8 mouse cellular contexts compared by ENCODE assay signal in the genomic region with DNA sequence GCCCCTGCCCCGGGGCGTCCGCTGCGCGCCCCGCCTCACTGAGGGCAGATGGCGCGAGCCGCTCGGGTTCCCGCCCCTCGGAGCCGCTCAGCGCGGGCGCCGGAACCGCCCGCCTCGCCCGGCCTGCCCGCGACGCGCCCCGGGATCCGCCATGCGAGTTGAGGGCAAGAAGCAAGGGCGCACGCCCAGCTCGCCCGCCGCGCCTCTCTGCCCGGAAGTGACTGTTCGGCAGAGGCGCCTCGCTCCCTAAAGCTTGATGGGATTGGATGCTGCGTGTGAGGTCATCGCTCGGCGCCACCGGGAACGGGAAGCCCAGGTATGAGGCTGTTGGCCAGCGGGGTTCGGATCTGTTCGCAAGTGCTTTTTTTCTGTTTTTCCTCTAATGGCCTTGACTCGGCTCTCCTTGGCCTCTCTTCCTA. TPM values are rescaled to one million over a fixed set of nuclear protein-coding genes. Genes with fewer than 3 reads are reported as not detected.
DNase-seq lines count a peak whose midpoint lies in the region; ATAC-seq lines count a peak whose summit lies in the region.

A gene (minus strand): TSS at position 207 of the 419 bp plus-strand sequence.
A gene (plus strand): TSS at position 276 of the 419 bp plus-strand sequence.

- H3K36me3 ChIP-seq in heart, embryonic 10.5 days, result peaks cover 4% of the 10 kb centered on the region
- H3K36me3 ChIP-seq in kidney, embryonic 15.5 days, result peaks cover 4% of the 10 kb centered on the region

- peak within 1 kb of the TSS; percentile 97 for H3K27ac ChIP-seq in heart, embryonic 10.5 days
- peak within 1 kb of the TSS; percentile 93 for H3K27ac ChIP-seq in kidney, embryonic 15.5 days

- peak within 1 kb of the TSS; percentile 75 for H3K4me2 ChIP-seq in kidney, embryonic 15.5 days

- H3K9ac ChIP-seq in kidney, embryonic 15.5 days, result peak within 1 kb of the TSS; percentile 88

- H3K27me3 ChIP-seq in heart, embryonic 10.5 days (ENCODE audit: insufficient read depth, poor library complexity, severe bottlenecking), result no peaks in the 10 kb centered on the region
- H3K27me3 ChIP-seq in kidney, embryonic 15.5 days, result no peaks in the 10 kb centered on the region

- peaks cover 30% of the 10 kb centered on the region for H3K4me1 ChIP-seq in heart, embryonic 10.5 days
- H3K4me1 ChIP-seq in kidney, embryonic 15.5 days, result peaks cover 28% of the 10 kb centered on the region

- peak within 1 kb of the TSS; percentile 95 for H3K4me3 ChIP-seq in heart, embryonic 10.5 days
- H3K4me3 ChIP-seq in kidney, embryonic 15.5 days (replicated peaks), result peak within 1 kb of the TSS; percentile 78

- ATAC-seq in erythroblast, adult 5-6 weeks (replicated peaks; ENCODE audit: low FRiP score, poor library complexity, severe bottlenecking), result peak; percentile 97
- peak; percentile 99 for ATAC-seq in kidney, embryonic 15.5 days (replicated peaks; ENCODE audit: low FRiP score)
- ATAC-seq in monocyte, adult 5-6 weeks (replicated peaks; ENCODE audit: insufficient number of reproducible peaks, low FRiP score, low TSS enrichment, poor library complexity, severe bottlenecking), result peak; percentile 99

- WGBS in heart, embryonic 10.5 days, result under 1% methylated on average over 48 of the region's 48 CpGs
- under 1% methylated on average over 48 of the region's 48 CpGs for WGBS in kidney, embryonic 15.5 days

- DNase-seq in B cell, adult 2 months, result peak; percentile 94 to 95
- DNase-seq in brain, adult 2 months (ENCODE audit: low read depth, low spot score), result peak; percentile 99
- DNase-seq in heart, embryonic 10.5 days (ENCODE audit: low spot score), result peak; percentile 99
- DNase-seq in liver, result peak; percentile 97
- DNase-seq in spleen, postnatal 4 days (ENCODE audit: low spot score in 2 of 2), result peak; percentile 96 to 98

- H3K9me3 ChIP-seq in heart, embryonic 10.5 days, result no peaks in the 10 kb centered on the region
- H3K9me3 ChIP-seq in kidney, embryonic 15.5 days (replicated peaks), result no peaks in the 10 kb centered on the region

RNA-seq across cellular contexts. Expression of the first gene that starts in this region (rescaled TPM):
- 1.9 and 2.7 TPM in 2 replicates for total RNA-seq in erythroblast, adult 5-6 weeks (2015; ENCODE audit: low replicate concordance)
- 8.0 and 10.0 TPM in 2 replicates for total RNA-seq in erythroblast, adult 5-6 weeks (2017; ENCODE audit: low replicate concordance)
- 8.6 and 11.1 TPM in 2 replicates for polyA plus RNA-seq in heart, embryonic 10.5 days (2016; fragmentation: Nextera tagmentation; extraction: Ambion mirVana)
- 10.4 and 11.2 TPM in 2 replicates for polyA plus RNA-seq in kidney, embryonic 15.5 days (2015; fragmentation: Nextera tagmentation; extraction: Ambion mirVana)
- 11.4 to 17.4 TPM (median 14.1 TPM) in 3 replicates for total RNA-seq in monocyte, adult 5-6 weeks (2017)

RNA-seq across cellular contexts. Expression of the second gene that starts in this region (rescaled TPM):
- total RNA-seq in erythroblast, adult 5-6 weeks (2015; ENCODE audit: low replicate concordance), result 0.58 and 2.3 TPM in 2 replicates
- total RNA-seq in erythroblast, adult 5-6 weeks (2017; ENCODE audit: low replicate concordance), result 5.3 and 5.6 TPM in 2 replicates
- polyA plus RNA-seq in heart, embryonic 10.5 days (2016; fragmentation: Nextera tagmentation; extraction: Ambion mirVana), result 11.6 and 14.8 TPM in 2 replicates
- 19.3 and 19.5 TPM in 2 replicates for polyA plus RNA-seq in kidney, embryonic 15.5 days (2015; fragmentation: Nextera tagmentation; extraction: Ambion mirVana)
- total RNA-seq in monocyte, adult 5-6 weeks (2017), result 12.4 to 18.3 TPM (median 15.3 TPM) in 3 replicates

Comparison
In these comparisons a context has a peak if more than half of its experiments do, and no peak if none do; other contexts are left out.
1. Peak in every context shown above with its lines: DNase-seq, ATAC-seq, H3K4me3 ChIP-seq and H3K27ac ChIP-seq.